Mouse (Mus musculus) neural tube, embryonic 14.5 days (tissue): ENCODE results near the gene Tox2. TPM values are rescaled to one million over a fixed set of nuclear protein-coding genes. Genes with fewer than 3 reads are reported as not detected.

ENCODE experiments used
- ATAC-seq: fragments of 200-750 bp; cut with Nextera tagmentation; 2 replicates; pipeline ENCODE4 v1.8.0; 2017; ENCODE audit warnings: low read depth, mild to moderate bottlenecking, moderate TSS enrichment, moderate library complexity
- H3K27ac ChIP-seq: fragments of 300-500 bp; sonication (generic); 2 replicates; pipeline ENCODE4 v1.5.1; 2014; ENCODE audit warnings: low read depth, mild to moderate bottlenecking, control low read depth, low read length, moderate library complexity, mixed read lengths
- H3K27me3 ChIP-seq: fragments of 300-500 bp; sonication (generic); 2 replicates; pipeline ENCODE4 v1.6.1; 2014; ENCODE audit warnings: low read length; ENCODE audit not compliant: control insufficient read depth, insufficient read depth
- H3K36me3 ChIP-seq: fragments of 300-500 bp; sonication (generic); 2 replicates; pipeline ENCODE4 v1.6.1; 2014; ENCODE audit warnings: low read length, mixed read lengths; ENCODE audit not compliant: control insufficient read depth, insufficient read depth
- H3K4me1 ChIP-seq: fragments of 300-500 bp; sonication (generic); 2 replicates; pipeline ENCODE4 v1.6.1; 2014; ENCODE audit warnings: low read length; ENCODE audit not compliant: control insufficient read depth, insufficient read depth
- H3K4me2 ChIP-seq: fragments of 300-500 bp; sonication (generic); 2 replicates; pipeline ENCODE4 v1.6.1; 2014; ENCODE audit warnings: mild to moderate bottlenecking, low read depth, low read length, control low read depth
- H3K4me3 ChIP-seq: fragments of 300-500 bp; sonication (generic); 2 replicates; pipeline ENCODE4 v1.5.1; 2014; ENCODE audit warnings: low read depth, low read length, control low read depth, mixed read lengths
- H3K9ac ChIP-seq: fragments of 300-500 bp; sonication (generic); replicated peaks from 2 replicates; pipeline ENCODE4 v1.6.1; 2014; ENCODE audit warnings: low read depth, mild to moderate bottlenecking, control low read depth, low read length, mixed read lengths
- H3K9me3 ChIP-seq: fragments of 300-500 bp; sonication (generic); 2 replicates; pipeline ENCODE4 v1.6.1; 2016; ENCODE audit warnings: low read length; ENCODE audit not compliant: control insufficient read depth
- WGBS: fragments of 180-500 bp; shearing (Covaris S2); extraction: QIAGEN DNeasy Blood & Tissue Kit; methylation state at CpG from one replicate; pipeline ENCODE4 v1.1.7; 2014; 5-methylcytosine and 5-hydroxymethylcytosine counted together
- polyA plus RNA-seq: library from polyadenylated mRNA; unstranded; fragments of >200 nt; fragmentation: Nextera tagmentation; extraction: Ambion mirVana; gene quantifications from 2 replicates; pipeline ENCODE4 v1.2.1, GENCODE M21; 2014

Gene Tox2
- polyA plus RNA-seq, 1 experiment from 2014 or later = 24.1 TPM

GRCm38 (mm10) chr2:163256765-163257164, 53.8 kb downstream of the Tox2 start:
- WGBS = 46% methylated on average over 1 of the region's 1 CpGs
- Histone ChIP-seq H3K27me3 (no peaks in the 10 kb centered on the region), H3K9ac (no peak overlapping the region), H3K9me3 (no peaks in the 10 kb centered on the region), H3K36me3 (no peaks in the 10 kb centered on the region), H3K4me3 (no peak overlapping the region), H3K4me1 (no peaks in the 10 kb centered on the region), H3K27ac (no peak overlapping the region), H3K4me2 (no peak overlapping the region)
- ATAC-seq = no peak

GRCm38 (mm10) chr2:163261362-163262054, 58.6 kb downstream of the Tox2 start:
- Histone ChIP-seq H3K4me3 (no peak overlapping the region), H3K27ac (no peak overlapping the region), H3K9me3 (no peaks in the 10 kb centered on the region), H3K4me1 (no peaks in the 10 kb centered on the region), H3K27me3 (no peaks in the 10 kb centered on the region), H3K9ac (no peak overlapping the region), H3K4me2 (no peak overlapping the region), H3K36me3 (no peaks in the 10 kb centered on the region)
- 61% methylated on average over 6 of the region's 6 CpGs for WGBS
- ATAC-seq = no peak

- Histone ChIP-seq H3K9me3 (no peaks in the 10 kb centered on the region), H3K4me1 (no peaks in the 10 kb centered on the region), H3K4me3 (no peak overlapping the region), H3K36me3 (no peaks in the 10 kb centered on the region), H3K4me2 (no peak overlapping the region), H3K27ac (no peak overlapping the region), H3K9ac (no peak overlapping the region), H3K27me3 (no peaks in the 10 kb centered on the region)
- WGBS = 81% methylated on average over 4 of the region's 4 CpGs
- ATAC-seq = no peak
Measured at GRCm38 (mm10) chr2:163262055-163262420, 59.1 kb downstream of the Tox2 start.

DNA sequence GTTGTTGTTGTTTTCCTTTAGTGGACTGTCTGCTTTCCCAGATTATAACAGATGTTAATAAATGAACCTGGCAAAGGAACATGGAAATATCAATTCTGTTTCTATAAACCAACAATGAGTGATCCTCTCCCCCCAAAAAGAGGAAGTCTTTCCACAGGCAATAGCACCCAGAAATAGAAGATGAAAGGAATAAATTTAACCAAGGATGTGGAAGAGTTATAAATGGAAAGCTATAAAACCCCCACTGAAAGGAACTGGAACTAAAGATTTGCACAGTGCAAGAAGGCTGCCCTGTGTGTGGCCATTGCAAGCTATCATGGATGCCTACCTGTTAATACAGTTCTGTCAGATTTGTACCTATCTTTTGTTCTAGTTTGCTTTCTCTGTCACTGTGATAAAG, 64.2 kb downstream of the Tox2 start:
- no peak overlapping the region for H3K27ac ChIP-seq
- no peak for ATAC-seq
- H3K4me2 ChIP-seq = no peak overlapping the region
- H3K4me1 ChIP-seq = no peaks in the 10 kb centered on the region
- no peaks in the 10 kb centered on the region for H3K9me3 ChIP-seq
- no peaks in the 10 kb centered on the region for H3K36me3 ChIP-seq
- H3K9ac ChIP-seq = no peak overlapping the region
- H3K4me3 ChIP-seq = no peak overlapping the region
- H3K27me3 ChIP-seq = no peaks in the 10 kb centered on the region

GRCm38 (mm10) chr2:163271581-163272492, 68.9 kb downstream of the Tox2 start:
- 62% methylated on average over 8 of the region's 8 CpGs for WGBS
- Histone ChIP-seq H3K9ac (no peak overlapping the region), H3K27ac (no peak overlapping the region), H3K4me2 (no peak overlapping the region), H3K4me1 (no peaks in the 10 kb centered on the region), H3K9me3 (no peaks in the 10 kb centered on the region), H3K27me3 (no peaks in the 10 kb centered on the region), H3K4me3 (no peak overlapping the region), H3K36me3 (no peaks in the 10 kb centered on the region)
- no peak for ATAC-seq

GRCm38 (mm10) chr2:163273815-163274214, 70.9 kb downstream of the Tox2 start:
- WGBS = 82% methylated on average over 8 of the region's 8 CpGs

DNA sequence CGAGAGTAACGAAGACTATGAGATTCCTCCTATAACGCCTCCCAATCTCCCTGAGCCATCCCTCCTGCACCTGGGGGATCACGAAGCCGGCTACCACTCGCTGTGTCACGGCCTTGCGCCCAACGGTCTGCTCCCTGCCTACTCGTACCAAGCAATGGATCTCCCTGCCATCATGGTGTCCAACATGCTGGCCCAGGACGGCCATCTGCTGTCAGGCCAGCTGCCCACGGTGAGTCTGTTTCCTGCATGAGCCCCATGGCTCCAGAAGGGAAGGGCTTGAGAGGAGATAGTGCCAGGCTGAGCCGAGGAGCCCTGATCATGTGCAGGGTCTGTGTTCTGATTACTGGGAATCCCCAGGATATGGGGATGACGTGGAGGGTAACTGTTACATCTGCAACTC, 73.1 kb downstream of the Tox2 start:
- no peak for ATAC-seq
- Histone ChIP-seq H3K36me3 (no peaks in the 10 kb centered on the region), H3K27ac (no peak overlapping the region), H3K9ac (no peak overlapping the region), H3K4me3 (no peak overlapping the region), H3K27me3 (no peaks in the 10 kb centered on the region), H3K4me2 (no peak overlapping the region), H3K9me3 (no peaks in the 10 kb centered on the region), H3K4me1 (no peaks in the 10 kb centered on the region)
- 91% methylated on average over 14 of the region's 14 CpGs for WGBS

More at GRCm38 (mm10) chr2:163273815-163274214, 70.9 kb downstream of the Tox2 start:
- no peak overlapping the region for H3K4me2 ChIP-seq
- no peaks in the 10 kb centered on the region for H3K36me3 ChIP-seq
- no peaks in the 10 kb centered on the region for H3K27me3 ChIP-seq
- ATAC-seq = no peak
- H3K4me3 ChIP-seq = no peak overlapping the region
- no peaks in the 10 kb centered on the region for H3K4me1 ChIP-seq
- H3K9me3 ChIP-seq = no peaks in the 10 kb centered on the region
- H3K9ac ChIP-seq = no peak overlapping the region
- H3K27ac ChIP-seq = no peak overlapping the region

DNA sequence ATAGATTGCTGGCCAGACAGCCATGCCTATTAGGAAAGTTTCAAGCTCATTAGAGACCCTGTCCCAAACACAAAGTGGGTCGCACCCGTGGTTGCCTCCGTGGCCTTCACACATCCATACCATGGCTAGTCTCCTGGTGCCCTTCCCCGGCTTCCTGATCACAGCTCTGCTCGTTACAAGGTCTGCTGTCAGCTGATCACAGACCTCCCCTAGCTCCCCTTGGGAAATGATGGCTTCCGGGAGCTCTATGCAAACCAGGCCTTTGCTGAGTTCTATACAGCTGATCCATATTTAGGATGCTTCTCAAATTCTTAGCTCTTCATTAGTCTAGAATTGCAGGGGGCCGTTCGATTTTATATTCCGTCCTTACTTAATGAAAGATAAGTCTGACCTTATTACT, 75.1 kb downstream of the Tox2 start:
- 46% methylated on average over 9 of the region's 9 CpGs for WGBS
- H3K4me3 ChIP-seq = no peak overlapping the region
- H3K9me3 ChIP-seq = no peaks in the 10 kb centered on the region
- no peak overlapping the region for H3K9ac ChIP-seq
- H3K36me3 ChIP-seq = no peaks in the 10 kb centered on the region
- 0 out of 2 replicates have a peak, but pooled peaks cover 3% of the 10 kb centered on the region for H3K27me3 ChIP-seq
- H3K4me2 ChIP-seq = no peak overlapping the region
- no peak overlapping the region for H3K27ac ChIP-seq
- no peaks in the 10 kb centered on the region for H3K4me1 ChIP-seq
- no peak for ATAC-seq

DNA sequence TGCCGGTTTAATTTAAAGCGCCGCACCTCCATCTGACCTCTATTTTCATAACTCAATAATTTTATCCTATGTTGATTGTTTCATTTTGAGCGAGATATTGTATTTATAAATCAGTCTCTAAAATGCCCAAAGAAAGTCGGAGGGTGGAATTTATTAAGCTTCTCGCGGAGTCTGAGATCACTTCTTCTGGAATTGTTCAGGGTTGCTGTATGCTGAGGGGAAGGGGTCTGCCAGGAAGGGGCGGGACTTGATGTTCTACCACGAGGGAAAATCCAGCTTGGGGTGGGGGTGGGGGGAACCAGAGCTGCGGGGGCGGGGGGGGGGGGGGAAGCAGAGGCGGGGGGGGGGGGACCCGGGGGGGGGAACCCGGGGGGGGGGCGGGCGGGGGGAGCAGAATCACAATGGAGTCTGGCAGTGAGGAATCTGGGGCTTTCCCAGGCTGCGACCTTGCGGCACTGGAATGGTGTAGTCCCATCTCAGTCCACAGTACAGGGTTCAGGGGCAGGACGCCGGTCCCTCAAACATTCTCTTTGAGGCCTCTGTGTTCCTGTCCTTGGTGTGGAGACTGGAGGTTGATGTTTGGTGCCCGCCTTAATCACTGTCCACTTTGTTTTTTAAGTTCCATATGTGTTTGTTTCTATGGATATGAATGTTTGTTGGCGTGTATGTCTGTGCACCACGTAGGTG, 77.9 kb downstream of the Tox2 start:
- no peak overlapping the region for H3K27ac ChIP-seq
- H3K27me3 ChIP-seq = 0 out of 2 replicates have a peak, but pooled peaks cover 3% of the 10 kb centered on the region
- no peaks in the 10 kb centered on the region for H3K9me3 ChIP-seq
- H3K4me1 ChIP-seq = 0 out of 2 replicates have a peak, but pooled peaks cover 3% of the 10 kb centered on the region
- no peak overlapping the region for H3K9ac ChIP-seq
- no peak overlapping the region for H3K4me2 ChIP-seq
- no peaks in the 10 kb centered on the region for H3K36me3 ChIP-seq
- no peak overlapping the region for H3K4me3 ChIP-seq
- WGBS = 73% methylated on average over 15 of the region's 23 CpGs
- no peak for ATAC-seq
